Mouse (Mus musculus) right cerebral cortex, postnatal 10 days (tissue): ENCODE measurements around the gene Ppp1r12b.
"Not testable (repeated sequence)": the region's sequence is repeated elsewhere in the genome, so short reads cannot be mapped to it uniquely, and the experiment has no call there.

Experiments
- DNase-seq, 2 experiments: peaks; one replicate each; pipeline ENCODE4 v3.0.0; 2021; ENCODE audit warnings: low spot score in 2 of 2

The Ppp1r12b gene

GRCm38 (mm10) chr1:134851211-134851610 is 104.5 kb downstream of the Ppp1r12b start:
- DNase-seq = no peak

- DNase-seq = no peak
Observed at GRCm38 (mm10) chr1:134850361-134850760, 105.4 kb downstream of the Ppp1r12b start.

- DNase-seq = no peak
Observed at GRCm38 (mm10) chr1:134847851-134848250, 107.9 kb downstream of the Ppp1r12b start.

- peak in 1 of 2 experiments; percentile 60 for DNase-seq
Observed at GRCm38 (mm10) chr1:134846295-134846988, 109.3 kb downstream of the Ppp1r12b start.

GRCm38 (mm10) chr1:134843369-134843768 is 112.4 kb downstream of the Ppp1r12b start:
- DNase-seq = no peak

GRCm38 (mm10) chr1:134836909-134837480 is 118.7 kb downstream of the Ppp1r12b start:
- DNase-seq = no peak

- not testable (repeated sequence) for DNase-seq
Observed at GRCm38 (mm10) chr1:134830881-134831280, 124.9 kb downstream of the Ppp1r12b start.

GRCm38 (mm10) chr1:134829635-134830034 is 126.1 kb downstream of the Ppp1r12b start:
- DNase-seq = no peak

- DNase-seq = no peak
Observed at GRCm38 (mm10) chr1:134824896-134825295, 130.8 kb downstream of the Ppp1r12b start.

- no peak for DNase-seq
Observed at GRCm38 (mm10) chr1:134823842-134824241, 131.9 kb downstream of the Ppp1r12b start.

GRCm38 (mm10) chr1:134823323-134823722 is 132.4 kb downstream of the Ppp1r12b start:
- no peak for DNase-seq

- no peak for DNase-seq
Observed at GRCm38 (mm10) chr1:134820882-134821281, 134.9 kb downstream of the Ppp1r12b start.

- DNase-seq = no peak
Observed at GRCm38 (mm10) chr1:134819196-134819595, 136.5 kb downstream of the Ppp1r12b start.

GRCm38 (mm10) chr1:134818716-134819115 is 137.0 kb downstream of the Ppp1r12b start:
- no peak for DNase-seq

GRCm38 (mm10) chr1:134817916-134818595 is 137.7 kb downstream of the Ppp1r12b start:
- DNase-seq = no peak

- DNase-seq = no peak
Observed at GRCm38 (mm10) chr1:134817120-134817519, 138.6 kb downstream of the Ppp1r12b start.

GRCm38 (mm10) chr1:134816617-134817016 is 139.1 kb downstream of the Ppp1r12b start:
- peak; percentile 40 to 47 for DNase-seq

- no peak for DNase-seq
Observed at GRCm38 (mm10) chr1:134815748-134816147, 140.0 kb downstream of the Ppp1r12b start.

GRCm38 (mm10) chr1:134805471-134805870 is 150.3 kb downstream of the Ppp1r12b start:
- DNase-seq = peak in 1 of 2 experiments; percentile 42

- no peak for DNase-seq
Observed at GRCm38 (mm10) chr1:134804373-134804772, 151.4 kb downstream of the Ppp1r12b start.

- DNase-seq = peak in 1 of 2 experiments; percentile 43
Observed at GRCm38 (mm10) chr1:134803286-134804117, 152.2 kb downstream of the Ppp1r12b start.

- DNase-seq = no peak
Observed at GRCm38 (mm10) chr1:134801758-134802157, 154.0 kb downstream of the Ppp1r12b start.
